ENCODE assay signal across 8 mouse cellular contexts in genomic region chr2:109918592-109919262, GRCm38 (mm10). TPM values are rescaled to one million over a fixed set of nuclear protein-coding genes. Genes with fewer than 3 reads are reported as not detected.
DNase-seq lines count a peak whose midpoint lies in the region; ATAC-seq lines count a peak whose summit lies in the region.

No protein-coding gene starts in this region.

- no peak for ATAC-seq in megakaryocyte, adult 5-6 weeks (ENCODE audit: poor library complexity, severe bottlenecking)
- no peak for ATAC-seq in limb, embryonic 13.5 days (ENCODE audit: low FRiP score, low read depth)

- H3K36me3 ChIP-seq in megakaryocyte, embryonic 14.5 days (replicated peaks; ENCODE audit: low read length), result no peaks in the 10 kb centered on the region
- no peaks in the 10 kb centered on the region for H3K36me3 ChIP-seq in limb, embryonic 13.5 days

- H3K4me2 ChIP-seq in limb, embryonic 13.5 days (replicated peaks), result peak overlapping the region; percentile 90

- H3K4me3 ChIP-seq in megakaryocyte, embryonic 14.5 days (replicated peaks), result peak overlapping the region; percentile 93
- H3K4me3 ChIP-seq in limb, embryonic 13.5 days, result peak overlapping the region; percentile 94

- H3K4me1 ChIP-seq in megakaryocyte, embryonic 14.5 days, result peaks cover 19% of the 10 kb centered on the region
- H3K4me1 ChIP-seq in limb, embryonic 13.5 days, result peaks cover 45% of the 10 kb centered on the region

- H3K27ac ChIP-seq in limb, embryonic 13.5 days, result peak overlapping the region; percentile 98; the same call in 1 of the 2 replicates

- peak overlapping the region; percentile 98 for H3K9ac ChIP-seq in limb, embryonic 13.5 days

- WGBS in limb, embryonic 13.5 days, result 8% methylated on average over 22 of the region's 22 CpGs

- DNase-seq in cerebellum, postnatal 25 days, result peak; percentile 50 to 56
- peak; percentile 50 for DNase-seq in heart, postnatal 4 days
- peak; percentile 53 for DNase-seq in retina, postnatal 1 day
- no peak for DNase-seq in right cerebral cortex, postnatal 10 days (ENCODE audit: low spot score in 2 of 2)
- no peak for DNase-seq in spleen, postnatal 36 days (ENCODE audit: low spot score in 2 of 2)

- peaks cover 36% of the 10 kb centered on the region for H3K27me3 ChIP-seq in megakaryocyte, embryonic 14.5 days (replicated peaks)
- H3K27me3 ChIP-seq in limb, embryonic 13.5 days, result no peaks in the 10 kb centered on the region

- H3K9me3 ChIP-seq in megakaryocyte, embryonic 14.5 days, result no peaks in the 10 kb centered on the region
- no peaks in the 10 kb centered on the region for H3K9me3 ChIP-seq in limb, embryonic 13.5 days

RNA-seq across cellular contexts. Expression of gene Lgr4, which starts 1.3 kb away (rescaled TPM):
- polyA plus RNA-seq in megakaryocyte, embryonic 14.5 days (2012; ENCODE audit: insufficient read depth, low replicate concordance), result 0.02 TPM in 1 of 2 replicates, not detected in the other
- 0.94 and 1.3 TPM in 2 replicates for total RNA-seq in megakaryocyte, adult 5-6 weeks (2015)
- 0.73 and 0.88 TPM in 2 replicates for total RNA-seq in megakaryocyte, adult 5-6 weeks (2017)
- total RNA-seq in heart, postnatal 4 days (2021), result 10 to 100 TPM; 44.6 to 49.1 TPM
- 21.1 and 23.2 TPM in 2 replicates for polyA plus RNA-seq in limb, embryonic 13.5 days (2015; fragmentation: Nextera tagmentation; extraction: Ambion mirVana)

RNA-seq across cellular contexts. Expression of gene Lin7c, which starts 28.1 kb away (rescaled TPM):
- polyA plus RNA-seq in megakaryocyte, embryonic 14.5 days (2012; ENCODE audit: insufficient read depth, low replicate concordance), result 0.21 TPM in 1 of 2 replicates, not detected in the other
- 48.7 and 52.2 TPM in 2 replicates for total RNA-seq in megakaryocyte, adult 5-6 weeks (2015)
- 92.1 and 97.8 TPM in 2 replicates for total RNA-seq in megakaryocyte, adult 5-6 weeks (2017)
- total RNA-seq in heart, postnatal 4 days (2021), result 10 to 100 TPM; 55.2 to 57.5 TPM
- 50.0 and 54.3 TPM in 2 replicates for polyA plus RNA-seq in limb, embryonic 13.5 days (2015; fragmentation: Nextera tagmentation; extraction: Ambion mirVana)

Comparison
In these comparisons a context has a peak if more than half of its experiments do, and no peak if none do; other contexts are left out.
1. DNase-seq: peak in cerebellum, postnatal 25 days (2 of 2), heart, postnatal 4 days (single experiment) and retina, postnatal 1 day (single experiment); none in right cerebral cortex, postnatal 10 days (0 of 2) and spleen, postnatal 36 days (0 of 2).
2. RNA of gene Lgr4, which starts 1.3 kb away (total RNA-seq): 44.6 to 49.1 TPM in heart, postnatal 4 days; 0.73 to 1.3 TPM in megakaryocyte, adult 5-6 weeks; every median in the first group is over 10 times any median in the second.